Mouse (Mus musculus) thymus, adult 2 months (tissue): ENCODE results near the gene Zdhhc8.

Experiments used
- CTCF ChIP-seq: fragments of 200-500 bp; IDR thresholded peaks from 2 replicates; pipeline ENCODE4 v1.5.1; 2012; ENCODE audit warnings: mild to moderate bottlenecking, control low read depth, low read length, moderate library complexity, borderline replicate concordance; ENCODE audit not compliant: control insufficient read depth, poor library complexity, insufficient read depth; ENCODE audit errors: extremely low read depth
- POLR2A ChIP-seq: fragments of 200-500 bp; IDR thresholded peaks from 2 replicates; pipeline ENCODE4 v1.6.1; 2012; ENCODE audit warnings: mild to moderate bottlenecking, low read length, control low read depth, moderate library complexity; ENCODE audit not compliant: control insufficient read depth, poor library complexity, insufficient read depth; ENCODE audit errors: extremely low read depth

GRCm38 (mm10) chr16:18234671-18235388, at the start of gene Zdhhc8:
- TF ChIP-seq POLR2A (no peak), CTCF (0 out of 2 replicates have a peak, but pooled peaks have one; percentile 5)
